Mouse (Mus musculus) forebrain, postnatal 0 days (tissue): ENCODE measurements around the gene Apeh. TPM values are rescaled to one million over a fixed set of nuclear protein-coding genes. Genes with fewer than 3 reads are reported as not detected.
"Not testable (repeated sequence)": the region's sequence is repeated elsewhere in the genome, so short reads cannot be mapped to it uniquely, and the experiment has no call there.

Source experiments
- ATAC-seq: fragments of 200-750 bp; cut with Nextera tagmentation; 2 replicates; pipeline ENCODE4 v1.8.0; 2017; ENCODE audit warnings: mild to moderate bottlenecking, moderate library complexity
- DNase-seq: peaks from one replicate; pipeline ENCODE4 v3.0.0-alpha.2; 2015
- H3K27ac ChIP-seq: fragments of 300-500 bp; sonication (generic); 2 replicates; pipeline ENCODE4 v1.5.1; 2014; ENCODE audit warnings: low read depth, mild to moderate bottlenecking, antibody characterized with exemption, low read length, moderate library complexity, mixed read lengths
- H3K27me3 ChIP-seq: fragments of 300-500 bp; sonication (generic); 2 replicates; pipeline ENCODE4 v1.6.1; 2014; ENCODE audit warnings: mild to moderate bottlenecking, low read length, mixed read lengths; ENCODE audit not compliant: insufficient read depth
- H3K36me3 ChIP-seq: fragments of 300-500 bp; sonication (generic); 2 replicates; pipeline ENCODE4 v1.6.1; 2014; ENCODE audit warnings: mild to moderate bottlenecking, moderate library complexity; ENCODE audit not compliant: insufficient read depth
- H3K4me1 ChIP-seq: fragments of 300-500 bp; sonication (generic); 2 replicates; pipeline ENCODE4 v1.6.1; 2014; ENCODE audit warnings: antibody characterized with exemption; ENCODE audit not compliant: insufficient read depth
- H3K4me2 ChIP-seq: fragments of 300-500 bp; sonication (generic); 2 replicates; pipeline ENCODE4 v1.6.1; 2014; ENCODE audit warnings: low read depth, mild to moderate bottlenecking, moderate library complexity
- H3K4me3 ChIP-seq: fragments of 300-500 bp; sonication (generic); 2 replicates; pipeline ENCODE4 v1.5.1; 2014; ENCODE audit warnings: low read depth, low read length, mixed read lengths
- H3K9ac ChIP-seq: fragments of 300-500 bp; sonication (generic); 2 replicates; pipeline ENCODE4 v1.6.1; 2014; ENCODE audit warnings: mild to moderate bottlenecking
- H3K9me3 ChIP-seq: fragments of 300-500 bp; sonication (generic); 2 replicates; pipeline ENCODE4 v1.6.1; 2016; ENCODE audit warnings: low read length
- CTCF ChIP-seq: sonication (generic); IDR thresholded peaks from 2 replicates; pipeline ENCODE4 v1.5.1; 2016; ENCODE audit warnings: antibody characterized with exemption, control low read depth, low read depth
- WGBS: fragments of 180-500 bp; shearing (Covaris S2); extraction: QIAGEN DNeasy Blood & Tissue Kit; methylation state at CpG from one replicate; pipeline ENCODE4 v1.1.7; 2014; 5-methylcytosine and 5-hydroxymethylcytosine counted together
- polyA plus RNA-seq: library from polyadenylated mRNA; unstranded; fragments of >200 nt; fragmentation: Nextera tagmentation; extraction: Ambion mirVana; gene quantifications from 2 replicates; pipeline ENCODE4 v1.2.1, GENCODE M21; 2015
- total RNA-seq: library from RNA; depleted of rRNA; stranded (reverse); fragments of >200 nt; gene quantifications from 2 replicates; pipeline ENCODE4 v1.2.3, GENCODE M21; 2014

The Apeh gene
- total and polyA plus RNA-seq, 2 experiments from 2014 or later, result 24.5 to 30.0 TPM

- no peak for DNase-seq
Observed at GRCm38 (mm10) chr9:108137523-108137922, 43.1 kb upstream of the Apeh start.

GRCm38 (mm10) chr9:108136930-108137462, 42.6 kb upstream of the Apeh start:
- no peaks in the 10 kb centered on the region for H3K9me3 ChIP-seq
- WGBS, result 67% methylated on average over 6 of the region's 6 CpGs
- H3K4me2 ChIP-seq, result no peak overlapping the region
- no peak for DNase-seq
- H3K4me1 ChIP-seq, result no peaks in the 10 kb centered on the region
- no peak for TF ChIP-seq CTCF
- peak; percentile 23; the same call in 1 of the 2 replicates for ATAC-seq
- no peaks in the 10 kb centered on the region for H3K27me3 ChIP-seq
- H3K36me3 ChIP-seq, result peaks cover 23% of the 10 kb centered on the region
- no peak overlapping the region for H3K4me3 ChIP-seq
- H3K27ac ChIP-seq, result no peak overlapping the region
- no peak overlapping the region for H3K9ac ChIP-seq

More at GRCm38 (mm10) chr9:108137523-108137922, 43.1 kb upstream of the Apeh start:
- Histone ChIP-seq H3K4me1 (no peaks in the 10 kb centered on the region), H3K27ac (no peak overlapping the region), H3K4me3 (no peak overlapping the region), H3K4me2 (no peak overlapping the region), H3K36me3 (peaks cover 23% of the 10 kb centered on the region), H3K9me3 (no peaks in the 10 kb centered on the region), H3K27me3 (no peaks in the 10 kb centered on the region), H3K9ac (no peak overlapping the region)
- WGBS, result 65% methylated on average over 17 of the region's 17 CpGs
- no peak for TF ChIP-seq CTCF
- no peak for ATAC-seq

- WGBS, result 39% methylated on average over 1 of the region's 1 CpGs
- peak; percentile 50 for TF ChIP-seq CTCF
- Histone ChIP-seq H3K4me2 (no peak overlapping the region), H3K27me3 (no peaks in the 10 kb centered on the region), H3K9ac (no peak overlapping the region), H3K4me1 (no peaks in the 10 kb centered on the region), H3K36me3 (peaks cover 23% of the 10 kb centered on the region), H3K4me3 (no peak overlapping the region), H3K27ac (no peak overlapping the region), H3K9me3 (no peaks in the 10 kb centered on the region)
- DNase-seq (no peak), ATAC-seq (no peak)
Observed at GRCm38 (mm10) chr9:108136225-108136624, 41.8 kb upstream of the Apeh start.

- not testable (repeated sequence) for H3K9me3 ChIP-seq, H3K4me1 ChIP-seq, H3K27me3 ChIP-seq, H3K4me2 ChIP-seq, DNase-seq, H3K9ac ChIP-seq, H3K27ac ChIP-seq, H3K4me3 ChIP-seq, ATAC-seq
- 92% methylated on average over 3 of the region's 3 CpGs for WGBS
- H3K36me3 ChIP-seq, result peaks cover 23% of the 10 kb centered on the region
Observed at GRCm38 (mm10) chr9:108135679-108136078, 41.3 kb upstream of the Apeh start.

GRCm38 (mm10) chr9:108133478-108133877, 39.1 kb upstream of the Apeh start:
- Histone ChIP-seq H3K9ac (no peak overlapping the region), H3K4me3 (no peak overlapping the region), H3K9me3 (no peaks in the 10 kb centered on the region), H3K27ac (no peak overlapping the region), H3K4me2 (no peak overlapping the region), H3K4me1 (no peaks in the 10 kb centered on the region), H3K27me3 (no peaks in the 10 kb centered on the region), H3K36me3 (peaks cover 13% of the 10 kb centered on the region; the same call in 1 of the 2 replicates)
- TF ChIP-seq CTCF, result no peak
- no peak for DNase-seq
- ATAC-seq, result no peak
- 64% methylated on average over 1 of the region's 1 CpGs for WGBS

- Histone ChIP-seq H3K9ac (no peak overlapping the region), H3K27ac (no peak overlapping the region), H3K4me1 (no peaks in the 10 kb centered on the region), H3K9me3 (no peaks in the 10 kb centered on the region), H3K4me3 (no peak overlapping the region), H3K27me3 (no peaks in the 10 kb centered on the region), H3K36me3 (peaks cover 7% of the 10 kb centered on the region; the same call in 1 of the 2 replicates), H3K4me2 (no peak overlapping the region)
- ATAC-seq (no peak), DNase-seq (no peak)
- WGBS, result 85% methylated on average over 3 of the region's 3 CpGs
- no peak for TF ChIP-seq CTCF
Observed at GRCm38 (mm10) chr9:108132373-108132772, 38.0 kb upstream of the Apeh start.

GRCm38 (mm10) chr9:108131502-108131901, 37.1 kb upstream of the Apeh start:
- Histone ChIP-seq H3K9ac (no peak overlapping the region), H3K4me2 (no peak overlapping the region), H3K36me3 (no peaks in the 10 kb centered on the region), H3K4me1 (no peaks in the 10 kb centered on the region), H3K27me3 (no peaks in the 10 kb centered on the region), H3K4me3 (no peak overlapping the region), H3K9me3 (no peaks in the 10 kb centered on the region), H3K27ac (no peak overlapping the region)
- TF ChIP-seq CTCF, result no peak
- 89% methylated on average over 5 of the region's 5 CpGs for WGBS
- ATAC-seq (no peak), DNase-seq (no peak)
